11 mouse cellular contexts compared by ENCODE assay signal in the genomic region with DNA sequence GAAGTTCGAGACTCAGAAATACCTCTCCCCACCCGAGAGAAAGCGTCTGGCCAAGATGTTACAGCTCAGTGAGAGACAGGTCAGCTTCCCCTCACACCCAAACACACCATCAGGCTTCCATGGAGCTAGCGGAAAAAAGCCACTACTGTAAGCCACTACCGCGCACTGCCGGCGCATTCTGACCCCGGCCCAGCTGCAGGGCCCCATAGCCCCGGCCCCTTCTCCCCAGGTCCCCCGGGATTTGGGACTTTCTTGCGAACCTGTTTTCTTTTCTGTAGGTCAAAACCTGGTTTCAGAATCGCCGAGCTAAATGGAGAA. TPM values are rescaled to one million over a fixed set of nuclear protein-coding genes. Genes with fewer than 3 reads are reported as not detected.
A peak's percentile ranks its signal among the peaks of the same experiment; 100 is the strongest.
DNase-seq lines count a peak whose midpoint lies in the region; ATAC-seq and TF ChIP-seq lines count a peak whose summit lies in the region.
"Had no signal": no experiment of that assay in that cellular context is flagged by ENCODE, and none has a peak within 500 bp of the region (broad histone marks: within the 10 kb centered on the region; RNA-seq: fewer than 3 reads in every experiment).

No protein-coding gene starts in this region.

- whole genome bisulfite sequencing in kidney, postnatal 0 days, result 9% methylated on average over 14 of the region's 14 CpGs
- WGBS in liver, embryonic 15.5 days (ENCODE audit: insufficient replicate concordance), result 27% methylated on average over 14 of the region's 14 CpGs

- in situ Hi-C loops in ES-E14 (cut with MboI; ENCODE audit: low sequenced_read_pairs in 2 of 2, unreplicated experiment in 2 of 2), result no loop called here

- peak overlapping the region; percentile 35 for H3K4me2 ChIP-seq in kidney, postnatal 0 days (ENCODE audit: low read length)
- H3K4me2 ChIP-seq in liver, embryonic 15.5 days, result peak overlapping the region; percentile 79

- H3K27me3 ChIP-seq in kidney, postnatal 0 days (ENCODE audit: insufficient read depth, low read length), result peaks cover 51% of the 10 kb centered on the region
- peaks cover 63% of the 10 kb centered on the region for H3K27me3 ChIP-seq in liver, embryonic 15.5 days

- H3K9me3 ChIP-seq in kidney, postnatal 0 days (replicated peaks; ENCODE audit: low read length), result no peaks in the 10 kb centered on the region
- H3K9me3 ChIP-seq in ES-E14 (ENCODE audit: control insufficient read depth, insufficient read depth, low read depth, low read length), result no peaks in the 10 kb centered on the region
- H3K9me3 ChIP-seq in liver, embryonic 15.5 days (replicated peaks), result no peaks in the 10 kb centered on the region

- no peak overlapping the region for H3K27ac ChIP-seq in kidney, postnatal 0 days
- no peak overlapping the region for H3K27ac ChIP-seq in ES-E14 (ENCODE audit: insufficient read depth, low read depth, low read length, poor library complexity, severe bottlenecking)
- peak overlapping the region; percentile 41; the same call in 1 of the 2 replicates for H3K27ac ChIP-seq in liver, embryonic 15.5 days (replicated peaks)

- no peaks in the 10 kb centered on the region for H3K36me3 ChIP-seq in kidney, postnatal 0 days (ENCODE audit: insufficient read depth, low read length)
- H3K36me3 ChIP-seq in ES-E14 (ENCODE audit: control insufficient read depth, insufficient read depth, low read length, poor library complexity, severe bottlenecking), result no peaks in the 10 kb centered on the region
- no peaks in the 10 kb centered on the region for H3K36me3 ChIP-seq in liver, embryonic 15.5 days (replicated peaks)

- 0 out of 2 replicates have a peak overlapping the region, but pooled peaks have one; percentile 11 for H3K4me3 ChIP-seq in kidney, postnatal 0 days (replicated peaks; ENCODE audit: low read depth, low read length)
- peak overlapping the region; percentile 1 to 38; a peak in 2 of 4 replicates for H3K4me3 ChIP-seq in ES-E14 (ENCODE audit: insufficient read depth in 1 of 2, low read depth in 1 of 2, low read length in 2 of 2, poor library complexity in 1 of 2, severe bottlenecking in 1 of 2)
- H3K4me3 ChIP-seq in liver, embryonic 15.5 days (replicated peaks), result peak overlapping the region; percentile 66
- H3K4me3 ChIP-seq: erythroblast, embryonic 14.5 days had no signal

- no peak for ATAC-seq in kidney, postnatal 0 days (replicated peaks; ENCODE audit: low FRiP score, low read depth)
- no peak for ATAC-seq in liver, embryonic 15.5 days (ENCODE audit: insufficient read depth)

- no peak for DNase-seq in kidney, postnatal 0 days (ENCODE audit: low spot score)
- no peak for DNase-seq in kidney, postnatal 14 days
- DNase-seq in ES-E14 (ENCODE audit: low read depth, low spot score), result no peak
- peak; percentile 29 for DNase-seq in embryo, embryonic 10 days (ENCODE audit: low spot score)
- DNase-seq in thymus, postnatal 0 days (ENCODE audit: low spot score), result no peak
- no peak for DNase-seq in spleen, postnatal 10 days (ENCODE audit: low spot score in 2 of 2)
- DNase-seq: cerebellum, adult 9-11 months; right cerebral cortex, adult 18-20 months; thymus, postnatal 14 days had no signal

- peaks cover 4% of the 10 kb centered on the region for H3K4me1 ChIP-seq in kidney, postnatal 0 days (replicated peaks; ENCODE audit: insufficient read depth, low read length)
- H3K4me1 ChIP-seq in ES-E14 (ENCODE audit: control insufficient read depth in 2 of 2, insufficient read depth in 2 of 2, low read length in 2 of 2, poor library complexity in 1 of 2), result peaks cover 6 to 11% of the 10 kb centered on the region in 2 experiments; a peak in 2 of 4 replicates
- H3K4me1 ChIP-seq in liver, embryonic 15.5 days (replicated peaks), result peaks cover 50% of the 10 kb centered on the region

- no peak overlapping the region for H3K9ac ChIP-seq in kidney, postnatal 0 days (ENCODE audit: low read depth, low read length)
- no peak overlapping the region for H3K9ac ChIP-seq in ES-E14 (ENCODE audit: insufficient read depth, low read depth, low read length, poor library complexity, severe bottlenecking)
- H3K9ac ChIP-seq in liver, embryonic 15.5 days, result no peak overlapping the region; the same call in 1 of the 2 replicates

- TF ChIP-seq CTCF in kidney, postnatal 0 days (IDR thresholded peaks at IDR 0.05; ENCODE audit: low read depth), result no peak

TF ChIP-seq in ES-E14, 5 proteins besides CTCF, POLR2A, EP300 and RAD21:
- no peak for TF ChIP-seq MAFK (IDR thresholded peaks at IDR 0.05; ENCODE audit: insufficient read depth, low read depth, low read length)
- no peak for TF ChIP-seq ZC3H11A (IDR thresholded peaks at IDR 0.05; ENCODE audit: borderline replicate concordance, low read depth, low read length)
- TF ChIP-seq ZNF384 (IDR thresholded peaks at IDR 0.05; ENCODE audit: low read depth, low read length), result no peak
- TF ChIP-seq HCFC1 (IDR thresholded peaks at IDR 0.05; ENCODE audit: borderline replicate concordance, insufficient read depth, low read length), result no peak
- no peak for TF ChIP-seq CHD2 (IDR thresholded peaks at IDR 0.05; ENCODE audit: low read depth, low read length)

RNA-seq across cellular contexts. Expression of a gene that starts 2.6 kb away (rescaled TPM):
- polyA plus RNA-seq in kidney, postnatal 0 days (2015; fragmentation: Nextera tagmentation; extraction: Ambion mirVana), result 7.6 and 10.1 TPM in 2 replicates
- 1.9 and 2.1 TPM in 2 replicates for total RNA-seq in ES-E14 (2012; rRNA removed)
- polyA plus RNA-seq in liver, embryonic 15.5 days (2015; fragmentation: Nextera tagmentation; extraction: Ambion mirVana), result 28.5 and 30.3 TPM in 2 replicates
- polyA plus RNA-seq in thymus, postnatal 0 days (2015; fragmentation: Nextera tagmentation; extraction: Ambion mirVana), result 3.6 and 6.6 TPM in 2 replicates

Comparison
In these comparisons a context has a peak if more than half of its experiments do, and no peak if none do; other contexts are left out.
1. H3K4me3 ChIP-seq: peak in every context shown above with its lines; median percentile 66 in liver, embryonic 15.5 days; 20 in ES-E14; 11 in kidney, postnatal 0 days.